Mouse (Mus musculus) spleen, postnatal 4 days (tissue): Measurements from ENCODE around the gene Foxk1.

ENCODE experiments used
- DNase-seq, 2 experiments: peaks; one replicate each; pipeline ENCODE4 v3.0.0; 2022; ENCODE audit warnings: low spot score in 2 of 2

Foxk1 gene

DNA sequence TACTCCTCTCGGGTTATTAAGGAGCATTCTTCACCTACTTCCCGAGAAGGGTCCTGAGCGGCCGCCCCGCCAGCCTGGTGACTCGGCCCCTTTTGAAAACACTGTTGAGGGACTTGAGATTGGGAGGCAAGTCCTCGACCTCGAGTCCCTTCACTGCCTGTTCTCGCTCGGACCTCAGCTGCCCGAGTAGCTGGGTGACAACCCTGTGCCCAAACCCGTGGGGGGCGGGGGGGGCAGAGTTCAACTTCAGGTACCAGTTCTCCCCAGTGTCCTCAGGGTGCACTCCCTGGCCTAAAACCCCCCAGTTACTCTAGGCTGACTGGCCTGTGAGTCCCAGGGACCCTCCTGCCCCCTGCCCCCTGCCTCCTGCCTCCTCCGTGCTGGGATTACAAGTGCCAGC, 42.7 kb downstream of the Foxk1 start:
- no peak for DNase-seq

DNA sequence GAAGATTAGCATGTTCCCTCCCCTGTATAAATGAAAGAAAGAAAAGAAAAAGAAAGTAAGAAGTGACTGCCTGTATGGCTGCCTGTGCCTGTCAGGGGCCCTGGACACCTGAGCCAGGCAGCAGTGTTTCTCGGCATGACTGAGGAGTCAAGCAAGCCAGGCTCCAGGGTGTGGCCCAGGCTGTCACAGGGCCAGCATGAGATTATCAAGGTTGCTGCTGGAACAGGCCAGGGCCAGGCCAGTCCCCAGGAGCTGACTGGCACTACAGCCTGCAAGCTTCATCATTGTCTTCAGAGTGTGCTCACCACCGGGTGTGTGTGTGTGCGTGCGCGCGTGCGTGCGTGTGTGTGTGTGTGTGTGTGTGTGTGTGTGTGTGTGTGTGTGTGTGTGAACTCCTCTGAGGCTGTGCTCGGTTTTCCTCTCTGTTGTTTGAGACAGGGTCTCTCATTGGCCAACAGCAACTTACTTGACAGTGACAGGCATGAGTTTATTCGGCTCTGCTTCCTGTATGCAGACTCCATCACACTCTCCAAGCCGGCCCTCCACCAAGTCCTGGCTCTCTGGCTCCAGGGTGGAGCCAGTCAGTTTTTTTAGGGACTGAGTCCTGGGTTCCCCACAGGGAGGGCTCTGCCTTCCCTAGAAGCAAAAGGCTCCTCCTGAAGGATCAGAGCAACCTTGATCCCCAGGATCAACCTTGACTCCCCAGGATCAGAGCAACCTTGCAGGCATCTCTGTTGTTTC, 43.7 kb downstream of the Foxk1 start:
- DNase-seq: peak in 1 of 2 experiments; percentile 50

DNA sequence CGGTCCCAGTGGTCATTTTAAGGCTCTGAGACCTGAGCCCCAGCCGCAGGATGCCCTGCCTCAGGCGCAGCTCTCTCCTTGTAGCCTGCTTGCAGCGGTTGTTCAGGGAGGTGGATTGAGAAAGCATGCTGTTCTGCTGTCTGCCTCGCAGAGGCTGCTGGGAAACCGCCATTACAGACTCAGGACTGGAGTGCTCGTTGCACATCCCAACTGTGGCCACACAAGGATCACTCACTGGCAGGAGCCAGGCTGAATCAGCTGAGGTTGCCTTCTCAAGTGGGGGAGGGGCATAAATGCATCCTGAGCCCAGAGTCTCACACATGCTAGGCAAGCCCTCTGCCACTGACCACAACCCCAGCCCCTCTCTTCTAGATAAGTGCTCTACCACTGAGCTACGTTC, 44.4 kb downstream of the Foxk1 start:
- no peak for DNase-seq

DNA sequence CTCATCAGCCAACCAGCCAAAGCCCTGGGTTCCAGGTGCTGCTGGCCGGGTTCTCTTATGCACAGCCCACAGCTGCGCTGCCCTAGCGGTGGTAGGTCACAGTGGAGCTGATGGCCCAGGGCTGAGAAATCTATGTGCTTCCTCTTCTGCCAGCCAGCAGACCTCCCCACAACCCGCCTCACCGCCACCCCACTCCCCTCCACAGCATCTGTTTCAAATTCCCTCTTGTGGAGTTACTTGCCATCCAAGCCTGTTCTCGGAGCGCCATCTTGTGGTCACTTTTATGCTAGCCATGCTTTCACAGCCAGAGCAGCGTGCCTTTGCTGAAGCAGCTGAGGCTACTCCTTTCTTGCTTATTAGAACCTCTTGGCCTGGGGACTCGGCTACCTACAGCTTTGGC, 46.8 kb downstream of the Foxk1 start:
- DNase-seq: peak; percentile 89 to 96

DNA sequence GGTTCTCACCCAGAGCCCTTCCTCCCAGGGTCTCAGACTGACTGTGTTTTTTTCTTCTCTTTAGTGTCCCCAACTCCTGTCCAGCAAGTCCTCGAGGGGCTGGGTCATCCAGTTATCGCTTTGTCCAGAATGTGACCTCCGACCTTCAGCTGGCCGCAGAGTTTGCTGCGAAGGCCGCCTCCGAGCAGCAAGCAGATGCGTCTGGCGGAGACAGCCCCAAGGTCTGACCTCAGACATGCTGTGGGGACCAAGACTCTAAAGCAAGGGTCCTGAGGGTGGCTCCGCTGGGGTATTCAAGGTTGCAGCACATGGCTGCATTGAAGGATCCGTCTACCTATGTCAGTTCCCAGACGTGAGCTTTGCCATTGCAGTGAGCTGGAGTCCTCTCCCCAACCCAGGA, 47.3 kb downstream of the Foxk1 start:
- no peak for DNase-seq

DNA sequence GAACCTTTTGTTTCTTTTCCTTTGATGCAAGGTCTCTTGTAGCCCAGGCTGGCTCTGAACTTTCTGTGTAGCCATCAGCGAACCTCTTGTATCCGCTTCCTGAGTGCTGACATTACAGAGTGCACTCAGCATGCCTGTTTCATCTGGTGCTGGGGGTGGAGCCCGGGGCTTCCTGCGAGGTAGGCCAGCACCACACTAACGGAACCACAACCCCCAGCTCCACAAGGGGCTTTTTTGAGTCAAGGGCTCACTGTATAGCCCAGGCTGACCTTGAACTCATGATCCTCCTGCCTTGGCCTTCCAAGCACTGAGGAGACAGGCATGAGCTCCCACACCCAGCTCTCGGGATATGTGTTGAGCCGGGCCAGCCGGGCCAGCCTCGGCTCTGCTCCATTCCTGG, 49.5 kb downstream of the Foxk1 start:
- DNase-seq: no peak

DNA sequence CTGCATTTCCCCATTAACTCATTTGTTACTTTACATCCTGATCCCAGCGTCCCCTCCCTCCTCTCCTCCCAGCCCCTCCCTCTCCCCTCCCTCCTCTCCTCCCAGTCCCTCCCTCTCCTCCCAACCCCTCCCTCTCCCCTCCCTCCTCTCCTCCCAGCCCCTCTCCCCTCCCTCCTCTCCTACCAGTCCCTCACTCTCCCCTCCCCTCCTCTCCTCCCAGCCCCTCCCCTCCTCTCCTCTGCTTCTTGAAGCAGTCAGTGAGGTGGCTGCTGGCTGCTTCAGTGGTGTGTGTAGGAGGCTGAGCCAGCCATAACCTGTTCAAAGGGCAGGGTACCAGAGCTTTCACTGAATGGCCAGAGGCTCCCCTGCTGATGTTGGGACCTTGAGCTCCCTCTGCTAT, 50.5 kb downstream of the Foxk1 start:
- no peak for DNase-seq

DNA sequence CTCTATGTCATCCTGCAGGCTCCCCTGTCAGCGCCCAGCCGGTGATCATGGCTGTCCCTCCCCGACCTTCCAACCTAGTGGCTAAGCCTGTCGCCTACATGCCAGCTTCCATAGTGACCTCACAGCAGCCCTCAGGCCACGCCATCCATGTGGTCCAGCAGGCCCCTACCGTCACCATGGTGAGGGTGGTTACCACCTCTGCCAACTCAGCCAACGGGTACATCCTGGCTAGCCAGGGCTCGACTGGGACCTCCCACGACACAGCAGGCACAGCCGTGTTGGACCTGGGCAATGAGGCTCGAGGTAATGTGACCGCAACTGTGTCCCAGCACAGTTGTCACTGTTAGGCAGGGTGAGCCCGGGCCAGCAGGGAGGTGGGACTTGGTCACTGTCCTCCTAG, 52.4 kb downstream of the Foxk1 start:
- DNase-seq: no peak

DNA sequence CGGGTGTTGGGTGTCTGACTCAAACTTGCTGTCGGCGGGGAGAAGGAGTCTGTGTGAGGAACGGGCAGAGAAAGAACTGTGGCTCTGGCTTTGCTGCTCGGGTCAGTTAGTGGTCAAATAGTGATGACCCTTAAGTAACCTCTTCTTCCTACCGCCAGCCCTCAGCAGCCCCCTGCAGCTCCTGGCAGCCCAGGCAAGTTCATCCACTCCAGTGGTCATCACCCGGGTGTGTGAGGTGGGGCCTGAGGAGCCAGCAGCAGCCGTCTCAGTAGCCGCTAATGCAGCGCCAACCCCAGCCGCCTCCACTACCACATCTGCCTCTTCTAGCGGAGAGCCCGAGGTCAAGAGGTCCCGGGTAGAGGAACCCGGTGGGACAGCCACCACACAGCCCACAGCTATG, 55.0 kb downstream of the Foxk1 start:
- DNase-seq: no peak

DNA sequence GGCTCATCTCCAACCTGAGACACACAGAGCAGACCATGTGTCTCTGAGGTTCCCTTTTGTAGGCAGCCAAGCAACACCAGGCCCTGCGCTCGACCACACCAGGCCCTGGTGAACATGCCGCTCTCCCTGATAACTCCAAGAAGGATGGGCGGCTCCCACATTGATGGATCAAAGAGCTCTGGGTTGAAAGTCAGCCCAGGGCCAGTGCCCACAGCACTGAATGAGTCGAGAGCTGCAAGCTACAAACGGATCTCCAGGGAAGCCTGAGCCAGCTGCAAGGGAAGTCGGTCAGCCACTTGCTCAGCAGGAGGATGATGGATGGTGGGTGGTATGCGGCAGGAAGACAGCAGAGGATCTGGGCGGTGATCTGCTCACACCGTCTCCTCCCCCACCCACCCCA, 56.0 kb downstream of the Foxk1 start:
- no peak for DNase-seq

DNA sequence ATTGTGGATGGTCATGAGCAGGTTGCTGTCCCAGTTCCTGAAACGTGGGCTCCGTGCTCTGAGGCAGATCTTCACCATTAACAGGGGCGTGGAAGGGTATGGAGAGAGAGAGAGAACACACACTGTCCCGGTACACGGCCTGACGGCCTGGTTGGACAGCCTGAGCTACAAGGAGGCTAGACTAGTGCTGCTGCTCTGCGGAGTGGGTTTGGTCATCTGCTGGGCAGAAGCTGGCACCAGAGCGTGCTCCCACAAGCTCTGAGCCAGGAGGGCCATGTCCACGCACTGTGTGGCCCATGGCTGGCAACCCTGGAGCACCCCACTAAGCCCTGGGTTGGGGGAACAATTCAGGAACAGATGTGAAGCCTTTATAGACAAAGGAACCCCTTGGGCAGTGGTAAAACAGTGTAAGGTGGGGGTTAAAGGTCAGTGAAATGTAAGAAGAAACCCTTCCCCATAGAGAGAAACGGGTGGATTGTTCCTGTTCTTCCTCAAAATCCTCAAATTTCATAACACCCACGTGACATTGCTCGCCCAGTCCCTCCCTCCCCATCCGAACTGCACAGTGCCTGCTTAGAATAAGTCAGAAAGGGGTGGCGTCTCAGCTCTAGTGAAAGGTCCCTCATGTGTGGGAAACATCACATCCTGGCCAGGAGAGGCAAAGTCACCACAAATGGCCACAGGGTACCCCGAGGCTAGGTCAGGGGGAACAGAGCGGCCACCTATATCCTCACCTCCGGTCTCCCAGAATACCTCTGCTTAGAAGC, 57.7 kb downstream of the Foxk1 start:
- DNase-seq: no peak

DNA sequence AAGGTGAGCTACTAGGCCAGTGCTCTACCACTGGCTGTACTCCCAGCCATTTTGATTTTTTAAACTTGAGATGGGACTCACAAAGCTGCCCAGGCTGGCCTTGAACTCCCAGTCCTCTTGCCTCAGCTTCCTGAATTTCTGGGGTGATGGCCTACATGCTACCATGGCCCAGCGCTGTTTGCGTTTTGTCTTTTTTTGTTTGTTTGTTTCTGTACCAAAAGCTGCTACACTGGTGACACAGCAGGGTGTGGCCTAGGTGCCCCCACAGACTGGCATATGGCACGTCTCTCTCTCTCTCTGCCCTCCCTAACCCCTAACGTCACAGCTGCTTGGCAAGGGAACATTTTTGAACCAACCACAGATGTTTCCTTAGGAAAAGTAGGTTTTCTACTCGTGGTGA, 58.5 kb downstream of the Foxk1 start:
- DNase-seq: no peak

DNA sequence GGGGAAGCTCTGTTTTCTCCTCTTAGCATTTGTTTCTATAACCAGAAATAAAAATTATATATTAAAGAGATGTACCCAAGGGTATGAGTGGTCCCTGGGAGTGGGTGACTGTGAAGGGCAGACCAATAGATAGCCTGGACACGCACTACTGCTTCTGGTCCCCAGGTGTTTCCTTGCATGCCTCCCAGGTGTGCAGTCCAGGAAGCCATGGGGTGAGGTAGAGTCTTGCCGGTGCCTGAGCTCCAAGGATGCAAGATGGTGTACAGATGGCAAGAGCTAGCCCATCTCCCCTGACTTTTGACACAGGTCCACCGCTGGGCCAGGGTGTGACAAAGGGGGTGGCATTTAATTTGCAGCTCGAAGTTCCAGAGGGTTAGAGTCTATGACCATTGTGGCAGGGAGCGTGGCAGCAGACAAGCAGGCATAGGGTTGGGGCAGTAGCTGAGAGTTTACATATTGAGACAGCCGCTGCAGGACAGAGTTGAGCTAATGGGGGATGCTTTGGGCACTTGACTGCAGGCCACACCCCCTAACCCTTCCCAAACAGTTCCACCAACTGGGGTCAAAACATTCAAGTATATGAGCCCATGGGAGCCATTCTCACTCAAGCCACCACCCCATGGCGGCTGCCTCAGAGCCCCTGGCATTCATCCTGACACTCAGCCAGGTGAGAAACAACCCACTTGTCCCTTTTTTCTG, 60.8 kb downstream of the Foxk1 start:
- no peak for DNase-seq

DNA sequence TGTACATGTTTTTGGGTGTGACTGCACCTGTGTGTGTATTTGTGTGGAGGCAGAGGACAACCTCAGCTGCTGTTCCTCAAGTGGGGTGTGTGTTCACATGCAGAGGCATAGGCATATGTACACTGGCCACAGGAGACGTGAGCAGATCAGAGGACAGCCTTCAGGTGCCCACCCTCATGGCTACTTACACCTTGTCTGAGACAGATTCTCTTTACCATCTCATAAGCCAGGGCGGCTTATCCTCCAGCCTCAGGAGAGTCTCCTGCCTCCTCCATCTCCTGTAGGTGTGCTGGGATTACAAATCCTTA, 61.3 kb downstream of the Foxk1 start:
- DNase-seq: no peak

DNA sequence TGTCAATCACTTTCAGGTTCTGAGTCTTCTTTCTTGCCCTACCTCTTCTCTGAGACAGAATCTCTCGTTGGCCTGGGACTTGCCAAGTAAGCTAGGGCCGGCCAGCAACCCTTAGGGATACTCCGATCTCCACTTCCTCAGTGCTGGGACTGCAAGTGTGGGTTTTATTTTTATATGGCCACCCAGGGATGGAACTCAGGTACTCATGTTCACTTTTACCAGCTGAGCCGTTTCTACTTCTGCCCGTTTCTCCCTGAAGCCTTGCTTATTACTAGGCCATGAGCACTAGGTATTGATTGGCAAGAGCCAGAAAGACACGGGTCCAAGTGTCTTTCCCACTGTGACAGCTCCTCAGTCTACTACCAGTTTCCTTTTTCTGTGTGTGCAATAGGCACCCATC, 61.7 kb downstream of the Foxk1 start:
- no peak for DNase-seq

DNA sequence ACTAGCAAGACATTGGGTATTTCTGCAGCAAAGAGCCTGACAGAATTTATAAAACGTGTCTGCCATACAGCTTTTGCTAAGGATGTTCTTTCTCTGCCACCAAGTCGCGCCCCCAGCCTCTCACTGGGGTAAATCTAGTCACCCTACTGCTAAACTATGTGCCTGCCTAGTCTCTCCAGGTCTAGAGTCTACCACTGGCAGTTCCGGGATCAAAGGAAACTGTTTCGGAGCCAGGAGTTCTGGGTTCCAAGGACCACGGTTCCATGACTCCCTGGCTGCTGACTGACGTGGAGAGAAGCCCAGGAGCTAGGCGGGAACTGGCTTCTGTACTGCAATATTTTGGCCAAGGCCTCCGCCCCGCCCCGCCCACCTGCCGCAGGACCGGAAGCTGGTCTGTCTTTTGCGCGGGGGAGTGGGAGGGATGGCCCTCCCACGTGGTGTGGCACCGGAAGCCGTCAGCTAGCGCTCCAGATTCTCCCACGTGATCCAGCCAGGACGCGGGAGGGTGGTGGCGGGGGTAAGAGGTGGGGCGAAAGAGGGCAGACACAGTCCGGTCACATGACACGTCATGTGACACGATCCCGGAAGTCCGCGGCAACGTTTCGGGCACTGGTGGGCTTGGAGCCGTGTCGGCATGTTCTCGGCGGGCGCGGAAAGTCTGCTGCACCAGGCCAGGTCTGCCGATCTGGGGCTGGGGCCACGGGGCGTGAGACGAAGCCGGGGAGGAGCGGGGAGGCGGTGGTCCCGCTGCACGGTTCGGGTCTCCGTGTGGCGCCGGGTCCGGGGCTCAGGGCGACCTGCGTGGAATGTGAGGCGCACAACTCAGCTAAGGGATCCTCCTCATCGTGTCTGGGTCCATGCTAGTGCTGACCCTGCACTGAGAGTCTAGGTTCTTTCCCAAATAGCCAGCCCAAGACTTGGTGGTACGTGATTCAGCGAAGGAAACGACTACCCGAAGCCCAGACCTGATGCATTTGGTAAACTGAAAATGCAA, 62.5 kb downstream of the Foxk1 start, which contains the start of gene Ap5z1:
Gene Ap5z1 (plus strand): TSS at position 484 of the 994 bp plus-strand sequence.
- peak; percentile 92 to 94 for DNase-seq

DNA sequence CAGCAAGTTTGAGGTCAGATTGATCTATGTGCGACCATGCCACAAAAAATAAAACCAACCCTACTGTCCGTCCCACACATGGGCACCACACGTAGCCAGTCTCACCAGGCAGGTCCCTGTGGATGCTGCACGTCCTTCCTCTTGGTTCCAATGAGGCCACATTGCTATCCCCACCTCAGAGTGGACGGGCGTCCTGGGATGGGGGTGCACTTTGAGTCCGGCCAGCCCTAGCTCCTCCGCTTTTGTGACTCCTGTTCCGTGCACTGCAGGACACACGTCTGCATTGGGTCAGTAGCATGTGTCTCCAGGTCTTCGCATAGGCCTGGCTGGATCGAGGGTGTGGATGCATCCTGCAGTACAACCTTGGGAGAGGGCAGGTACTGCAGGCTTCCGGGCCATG, 67.1 kb downstream of the Foxk1 start:
- DNase-seq: no peak

DNA sequence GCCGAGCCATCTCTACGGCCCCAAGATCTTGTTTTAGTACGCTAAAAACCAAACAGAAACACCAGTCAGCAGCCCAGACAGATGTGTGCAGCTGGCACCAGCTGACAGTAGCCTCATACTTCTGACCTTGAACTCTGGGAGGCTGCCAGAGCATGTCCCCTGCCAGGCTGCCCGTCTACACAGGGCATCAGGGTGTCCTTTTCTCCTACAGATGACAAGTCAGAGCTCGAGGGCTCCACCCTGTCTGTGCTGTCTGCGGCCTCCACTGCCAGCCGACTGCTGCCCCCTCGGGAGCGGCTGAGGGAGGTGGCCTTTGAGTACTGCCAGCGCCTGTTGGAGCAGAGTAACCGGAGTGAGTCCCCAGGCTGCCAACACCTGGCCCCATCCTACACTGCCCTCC, 68.5 kb downstream of the Foxk1 start:
- no peak for DNase-seq

DNA sequence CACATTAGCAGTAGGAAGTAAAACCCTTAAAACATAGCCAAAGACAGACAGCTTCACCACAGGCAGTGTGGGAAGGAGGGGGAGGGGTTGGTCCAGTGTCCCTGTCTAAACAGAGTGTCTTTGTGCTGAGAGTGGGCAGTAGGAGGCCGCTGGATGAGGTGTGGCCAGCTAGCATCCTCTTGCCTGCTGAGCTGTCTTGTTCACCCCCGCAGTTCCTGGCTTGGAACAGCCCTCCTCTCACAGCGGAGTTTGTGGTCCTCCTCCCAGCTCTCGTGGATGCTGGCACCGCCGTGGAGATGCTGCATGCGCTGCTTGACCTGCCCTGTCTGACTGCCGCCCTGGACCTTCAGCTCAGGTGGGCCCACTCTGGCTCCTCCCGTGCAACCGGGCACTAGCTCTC, 72.4 kb downstream of the Foxk1 start:
- DNase-seq: no peak

DNA sequence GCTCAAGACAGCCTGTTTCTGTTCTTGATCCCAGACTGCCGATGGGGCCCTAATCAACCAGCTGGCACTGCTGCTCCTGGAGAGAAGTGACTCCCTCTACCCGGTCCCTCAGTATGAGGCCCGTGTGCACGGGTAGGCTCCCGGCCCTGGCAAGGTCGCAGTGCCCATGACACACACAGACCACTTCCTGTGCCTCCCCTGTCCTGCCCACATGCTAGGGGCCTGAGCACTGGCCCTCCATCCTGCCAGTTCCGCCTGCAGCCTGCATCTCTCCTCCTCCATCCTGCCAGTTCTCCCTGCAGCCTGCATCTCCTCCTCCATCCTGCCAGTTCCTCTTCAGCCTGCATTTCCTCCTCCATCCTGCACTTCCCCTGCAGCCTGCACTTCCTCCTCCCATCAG, 74.4 kb downstream of the Foxk1 start:
- DNase-seq: no peak

DNA sequence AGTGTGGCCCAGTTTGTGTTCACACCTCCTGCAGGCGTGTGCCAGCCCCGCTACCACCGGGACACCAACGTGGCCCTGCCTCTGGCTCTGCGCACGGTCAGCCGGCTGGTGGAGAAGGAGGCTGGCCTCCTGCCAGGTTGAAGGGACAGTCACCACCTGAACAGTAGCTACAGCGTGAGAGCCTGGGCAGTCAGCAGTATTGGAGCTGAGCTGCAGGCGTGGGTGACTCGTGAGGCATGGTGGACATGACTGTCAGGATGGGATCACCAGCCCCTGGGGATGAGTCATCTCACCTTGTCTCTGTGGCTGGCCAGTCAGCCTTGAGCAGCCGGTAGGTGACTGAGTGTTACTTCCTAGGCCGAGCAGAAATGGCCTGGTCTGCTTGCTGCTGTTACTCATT, 76.0 kb downstream of the Foxk1 start:
- DNase-seq: no peak
